Mouse (Mus musculus): ENCODE data around the gene Arhgdia.
"Not testable (repeated sequence)": the region's sequence is repeated elsewhere in the genome, so short reads cannot be mapped to it uniquely, and the experiment has no call there.

Gene Arhgdia

GRCm38 (mm10) chr11:120578694-120579243 is 2.7 kb downstream of the Arhgdia start:
- DNase-seq (ENCODE audit: low spot score) = no peak

- no peak for DNase-seq (ENCODE audit: low spot score)
These were observed 3.3 kb downstream of the Arhgdia start for GRCm38 (mm10) chr11:120578024-120578693.

GRCm38 (mm10) chr11:120577211-120578023 is 4.0 kb downstream of the Arhgdia start:
- no peak for DNase-seq (ENCODE audit: low spot score)

GRCm38 (mm10) chr11:120576365-120576981 is 5.0 kb downstream of the Arhgdia start:
- no peak for DNase-seq (ENCODE audit: low spot score)

- no peak for DNase-seq (ENCODE audit: low spot score)
These were observed 5.5 kb downstream of the Arhgdia start for GRCm38 (mm10) chr11:120575940-120576339.

- no peak for DNase-seq (ENCODE audit: low spot score)
These were observed 6.4 kb downstream of the Arhgdia start for GRCm38 (mm10) chr11:120575046-120575445.

GRCm38 (mm10) chr11:120574278-120574600 is 7.2 kb downstream of the Arhgdia start:
- no peak for DNase-seq (ENCODE audit: low spot score)

GRCm38 (mm10) chr11:120573585-120574277 is 7.7 kb downstream of the Arhgdia start:
- DNase-seq (ENCODE audit: low spot score) = no peak

- peak; percentile 100 for DNase-seq (ENCODE audit: low spot score)
These were observed 8.5 kb downstream of the Arhgdia start, which contains the start of gene P4hb for GRCm38 (mm10) chr11:120572752-120573584. TSS of gene P4hb (minus strand) at chr11:120573253.

GRCm38 (mm10) chr11:120572417-120572751 is 9.0 kb downstream of the Arhgdia start:
- no peak for DNase-seq (ENCODE audit: low spot score)

- no peak for DNase-seq (ENCODE audit: low spot score)
These were observed 9.5 kb downstream of the Arhgdia start for GRCm38 (mm10) chr11:120571754-120572416.

GRCm38 (mm10) chr11:120571122-120571521 is 10.3 kb downstream of the Arhgdia start:
- DNase-seq (ENCODE audit: low spot score) = no peak

- DNase-seq (ENCODE audit: low spot score) = no peak
These were observed 13.1 kb downstream of the Arhgdia start for GRCm38 (mm10) chr11:120568324-120568723.

- no peak for DNase-seq (ENCODE audit: low spot score)
These were observed 16.3 kb downstream of the Arhgdia start for GRCm38 (mm10) chr11:120565114-120565513.

GRCm38 (mm10) chr11:120562949-120563348 is 18.5 kb downstream of the Arhgdia start:
- no peak for DNase-seq (ENCODE audit: low spot score)

GRCm38 (mm10) chr11:120560952-120561728 is 20.3 kb downstream of the Arhgdia start:
- DNase-seq (ENCODE audit: low spot score) = no peak

- not testable (repeated sequence) for DNase-seq (ENCODE audit: low spot score)
These were observed 22.6 kb downstream of the Arhgdia start for GRCm38 (mm10) chr11:120558843-120559242.

GRCm38 (mm10) chr11:120555260-120555659 is 26.2 kb downstream of the Arhgdia start:
- no peak for DNase-seq (ENCODE audit: low spot score)

GRCm38 (mm10) chr11:120554834-120555233 is 26.6 kb downstream of the Arhgdia start:
- no peak for DNase-seq (ENCODE audit: low spot score)

GRCm38 (mm10) chr11:120552736-120553135 is 28.7 kb downstream of the Arhgdia start:
- no peak for DNase-seq (ENCODE audit: low spot score)

Measured in testis, postnatal 14 days (tissue).